Mouse (Mus musculus) heart, adult 11 months (tissue): Measurements from ENCODE around the gene Suclg2.

ENCODE experiments used
- DNase-seq: peaks from one replicate; pipeline ENCODE4 v3.0.0; 2022

The Suclg2 gene

GRCm38 (mm10) chr6:95445036-95445435 is 273.6 kb downstream of the Suclg2 start:
- peak; percentile 92 for DNase-seq
